Mouse (Mus musculus) Patski (cell line): Measurements from ENCODE around the gene Psmd13. TPM values are rescaled to one million over a fixed set of nuclear protein-coding genes. Genes with fewer than 3 reads are reported as not detected.

ENCODE experiments used
- ATAC-seq: fragments of 100-300 bp; one replicate; pipeline ENCODE4 v1.8.0; 2021
- CTCF ChIA-PET: fragments of 350-600 bp; sonication (Branson Sonifier 250); formaldehyde crosslinking; loops from one replicate; lab custom pipeline; 2022; ENCODE audit warnings: inconsistent platforms; lab: Charles Lee
- POLR2A ChIA-PET: fragments of 350-600 bp; sonication (Branson Sonifier 250); formaldehyde crosslinking; loops from one replicate; lab custom pipeline; 2022; ENCODE audit warnings: antibody characterized with exemption, inconsistent platforms; lab: Charles Lee
- DNase-seq: peaks from one replicate; pipeline ENCODE4 v3.0.0-alpha.2; 2011; ENCODE audit warnings: low read depth, low spot score
- H3K27me3 ChIP-seq: fragments of 371-371 bp; one replicate; pipeline ENCODE4 v1.5.1; 2021
- CTCF ChIP-seq: fragments of 100-300 bp; IDR thresholded peaks from one replicate; pipeline ENCODE4 v1.5.1; 2021
- in situ Hi-C: fragments of 300-500 bp; cut with MboI; formaldehyde crosslinking; loops from 3 replicates; pipeline ENCODE4 v1.11.1; 2018; ENCODE audit warnings: low pct_unique_long_range_greater_than_20kb, mixed read lengths
- polyA plus RNA-seq: library from polyadenylated mRNA; unstranded; gene quantifications from one replicate; pipeline ENCODE4 v1.2.3, GENCODE M21; 2021

The Psmd13 gene
- polyA plus RNA-seq, 1 experiment from 2014 or later, result 148 TPM

DNA sequence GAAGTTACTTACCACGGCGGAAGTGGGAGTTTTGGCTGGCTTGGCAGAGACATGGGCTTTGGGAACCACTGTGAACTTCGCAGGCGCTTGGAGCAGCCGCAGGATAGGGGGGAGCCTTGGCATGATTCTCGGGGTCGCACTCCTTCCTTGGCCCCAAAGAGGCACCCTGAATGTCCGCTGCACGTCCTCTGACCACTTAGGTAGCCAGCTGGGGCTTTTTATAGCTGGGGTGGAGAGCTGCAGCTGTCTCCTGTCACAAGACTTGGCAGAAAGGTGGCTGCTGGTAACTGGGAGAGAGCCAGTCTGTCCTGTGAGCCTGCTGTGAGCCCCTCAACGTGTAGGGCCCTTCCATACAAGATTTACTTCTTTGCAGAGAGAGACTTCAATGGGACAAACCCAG, 18.5 kb downstream of the Psmd13 start, which contains the start of gene Cox8b:
Gene Cox8b (minus strand): TSS at position 227 of the 400 bp plus-strand sequence.
- CTCF ChIA-PET, result no interaction called here
- no peak for DNase-seq

DNA sequence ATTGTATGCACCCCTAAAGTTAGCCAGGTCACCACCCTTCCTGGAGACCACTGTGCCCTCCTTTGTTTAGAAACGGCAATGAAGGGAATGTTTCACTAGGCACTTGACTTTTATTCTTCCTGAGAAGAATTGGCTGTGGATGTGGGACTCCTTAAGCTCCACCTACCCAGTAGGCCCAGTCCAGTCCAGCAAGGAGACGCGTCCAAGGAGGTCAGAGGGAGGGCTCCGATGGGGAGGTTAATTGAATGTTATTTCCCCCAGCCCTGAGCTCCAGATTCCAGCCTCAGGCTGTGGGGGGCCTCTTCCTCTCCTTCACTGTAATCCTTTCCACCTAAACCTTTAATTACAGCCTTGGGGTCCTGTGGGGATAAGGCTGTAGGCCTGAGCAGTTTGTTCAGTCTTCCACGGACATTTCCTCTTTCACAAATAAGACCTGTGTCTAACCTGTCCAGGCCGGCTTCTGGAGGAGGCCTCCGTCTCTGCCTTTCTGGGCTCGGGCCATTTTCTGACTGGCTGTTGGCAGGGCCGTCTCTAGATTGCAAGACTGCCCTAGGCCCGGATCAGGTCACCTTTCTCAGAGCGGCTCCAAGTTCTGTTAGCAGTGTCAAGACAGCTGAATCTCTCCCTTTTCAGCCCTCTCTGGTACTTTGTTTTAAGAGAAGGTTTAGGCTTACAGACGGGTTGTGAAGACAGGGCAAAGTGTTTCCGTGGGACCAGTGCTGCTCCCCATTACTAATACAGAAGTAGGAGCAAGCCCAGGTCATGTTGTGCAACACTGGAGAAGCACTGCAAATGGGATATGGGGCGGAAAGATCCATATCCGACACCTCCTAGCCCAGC, 20.5 kb downstream of the Psmd13 start:
- no peak for TF ChIP-seq CTCF
- no peak for ATAC-seq
- H3K27me3 ChIP-seq, result no peaks in the 10 kb centered on the region
- in situ Hi-C loops, result loop anchor here (5.0 kb wide), 1 partner anchor 60 kb away; no protein-coding TSS in a partner anchor
- DNase-seq, result no peak
- ChIA-PET POLR2A (no interaction called here), CTCF (interaction anchor here (0.7 to 2.1 kb wide), 11 partner anchors 8 to 61 kb away, joined by 3 to 13 read pairs (median 5); partner anchors contain the start of genes Bet1l, Odf3, Pgghg and Psmd13)

More for the DNA sequence above, 18.5 kb downstream of the Psmd13 start, which contains the start of gene Cox8b:
- TF ChIP-seq CTCF, result no peak
- H3K27me3 ChIP-seq, result no peaks in the 10 kb centered on the region
- no peak for ATAC-seq
- in situ Hi-C loops, result loop anchor here (5.0 kb wide), 1 partner anchor 58 kb away; no protein-coding TSS in a partner anchor
- POLR2A ChIA-PET, result no interaction called here

DNA sequence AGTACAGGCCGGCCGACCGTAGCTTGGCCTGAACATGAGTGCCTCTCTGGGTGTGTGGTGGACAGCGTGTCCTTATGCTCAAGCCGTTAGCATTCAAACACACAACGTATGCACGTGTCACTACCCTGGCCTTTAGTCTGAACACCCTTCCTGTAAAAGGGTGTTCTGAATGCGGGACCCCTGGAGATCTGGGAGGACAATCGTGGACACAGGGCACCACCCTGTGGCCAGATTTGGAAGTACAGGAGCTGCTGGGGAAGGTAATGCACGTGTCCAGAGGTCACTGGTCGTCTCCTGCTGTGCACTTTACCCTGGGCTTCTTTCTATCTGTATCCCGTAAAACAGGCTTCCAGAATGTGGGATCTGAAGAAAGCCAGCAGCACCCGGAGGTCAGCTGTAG, 21.4 kb downstream of the Psmd13 start:
- CTCF ChIA-PET, result interaction anchor here (0.7 to 2.1 kb wide), 14 partner anchors 9 to 62 kb away, joined by 3 to 13 read pairs (median 4); partner anchors contain the start of genes Bet1l, Odf3, Pgghg and Psmd13
- POLR2A ChIA-PET, result interaction anchor here (0.6 to 0.7 kb wide), 2 partner anchors 38 to 49 kb away, joined by 3 to 4 read pairs; no protein-coding TSS in a partner anchor
- H3K27me3 ChIP-seq, result no peaks in the 10 kb centered on the region
- no peak for DNase-seq
- ATAC-seq, result peak; percentile 48
- TF ChIP-seq CTCF, result peak; percentile 93
- in situ Hi-C loops, result loop anchor here (5.0 kb wide), 1 partner anchor 61 kb away; no protein-coding TSS in a partner anchor

DNA sequence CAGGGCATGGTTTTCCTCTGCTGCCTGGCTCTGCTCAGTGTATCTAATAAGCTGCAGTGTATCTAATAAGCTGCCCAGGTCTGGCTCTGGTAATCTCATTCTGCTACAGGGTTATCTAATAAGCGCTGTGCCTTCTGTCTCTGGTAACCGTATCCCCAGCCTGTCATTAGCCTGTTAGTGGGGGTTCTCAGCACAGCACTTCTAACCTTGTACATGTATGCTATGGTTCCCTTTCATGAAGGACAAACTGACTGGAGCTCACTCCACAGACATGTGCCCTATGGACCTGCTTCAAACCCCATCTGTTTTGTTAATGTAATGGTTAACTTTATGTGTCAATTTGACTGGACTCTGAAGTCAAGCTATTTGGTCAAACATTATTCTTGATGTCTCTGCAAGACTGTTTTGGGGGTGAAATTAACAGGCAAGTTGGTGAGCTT, 23.9 kb downstream of the Psmd13 start:
- POLR2A ChIA-PET, result interaction anchor here (0.6 kb wide), 1 partner anchor 11 kb away, joined by 3 read pairs; no protein-coding TSS in a partner anchor
- TF ChIP-seq CTCF, result no peak
- CTCF ChIA-PET, result interaction anchor here (0.8 kb wide), 1 partner anchor 69 kb away, joined by 3 read pairs; no protein-coding TSS in a partner anchor
- ATAC-seq (no peak), DNase-seq (no peak)
- in situ Hi-C loops, result no loop called here
- H3K27me3 ChIP-seq, result no peaks in the 10 kb centered on the region

DNA sequence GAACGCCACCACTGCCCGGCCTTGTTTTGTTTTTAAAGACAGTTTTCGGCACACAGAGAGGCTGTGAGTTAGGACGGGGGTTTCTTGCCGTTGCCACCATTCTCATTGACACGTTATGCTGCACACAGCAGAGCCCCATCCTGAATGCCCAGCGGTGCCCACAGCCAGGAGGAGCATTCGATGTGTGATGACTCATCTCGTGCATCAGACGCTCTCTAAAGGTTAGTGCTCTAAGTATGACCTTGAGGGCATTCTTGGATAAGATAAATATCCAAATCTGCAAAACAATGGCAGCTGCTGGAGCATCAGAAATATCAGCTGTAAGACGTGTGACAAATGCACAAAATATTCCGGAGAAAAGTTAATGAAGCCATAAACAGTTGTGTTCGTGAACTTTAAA, 25.4 kb downstream of the Psmd13 start:
- POLR2A ChIA-PET, result no interaction called here
- CTCF ChIA-PET, result interaction anchor here (1.1 to 2.0 kb wide), 4 partner anchors 8 to 62 kb away, joined by 3 to 7 read pairs (median 5); partner anchors contain the start of gene Scgb1c1
- no peaks in the 10 kb centered on the region for H3K27me3 ChIP-seq
- in situ Hi-C loops, result no loop called here
- ATAC-seq (no peak), DNase-seq (no peak)
- no peak for TF ChIP-seq CTCF

DNA sequence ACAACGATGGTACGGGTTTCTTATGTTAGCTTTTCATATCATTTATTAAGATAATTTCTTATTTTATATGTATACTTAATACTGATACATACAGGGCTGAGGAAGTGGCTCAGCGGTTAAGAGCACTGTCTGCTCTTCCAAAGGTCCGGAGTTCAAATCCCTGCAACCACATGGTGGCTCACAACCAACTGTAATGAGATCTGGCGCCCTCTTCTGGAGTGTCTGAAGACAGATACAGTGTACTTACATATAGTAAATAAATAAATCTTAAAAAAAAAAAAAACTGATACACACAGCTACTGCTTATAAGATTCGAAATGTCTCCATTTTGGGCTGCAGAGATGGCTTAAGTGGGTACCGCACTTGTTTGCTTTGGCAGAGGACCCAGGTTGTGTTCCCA, 25.9 kb downstream of the Psmd13 start:
- in situ Hi-C loops, result no loop called here
- ATAC-seq (no peak), DNase-seq (no peak)
- H3K27me3 ChIP-seq, result no peaks in the 10 kb centered on the region
- POLR2A ChIA-PET, result no interaction called here
- CTCF ChIA-PET, result interaction anchor here (1.1 to 2.0 kb wide), 8 partner anchors 9 to 153 kb away, joined by 3 to 8 read pairs (median 5); partner anchors contain the start of genes B4galnt4 and Scgb1c1
- peak; percentile 44 for TF ChIP-seq CTCF

DNA sequence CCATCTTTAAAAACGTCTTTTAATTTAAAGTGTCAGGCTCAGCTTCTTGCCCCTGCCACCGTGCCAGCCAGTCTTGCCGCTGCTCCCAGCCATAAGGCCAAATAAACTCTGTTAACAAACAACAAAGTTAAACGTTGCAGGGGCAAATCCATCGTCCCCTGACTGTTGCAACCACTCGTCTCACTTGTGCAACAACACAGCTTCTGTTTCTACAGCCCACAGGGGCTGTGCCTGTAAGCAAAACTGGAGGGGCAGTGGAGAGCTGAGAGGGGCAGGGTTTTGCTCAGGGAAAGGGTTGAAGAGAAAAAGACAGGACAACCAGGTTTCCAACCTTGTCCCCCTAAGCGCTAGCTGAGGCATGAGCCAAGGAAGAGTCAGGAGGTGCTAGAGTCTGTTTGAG, 26.4 kb downstream of the Psmd13 start:
- in situ Hi-C loops, result no loop called here
- ChIA-PET CTCF (interaction anchor here (0.8 to 2.1 kb wide), 12 partner anchors 9 to 164 kb away, joined by 3 to 10 read pairs (median 4); partner anchors contain the start of genes B4galnt4 and Scgb1c1), POLR2A (no interaction called here)
- TF ChIP-seq CTCF, result no peak
- H3K27me3 ChIP-seq, result no peaks in the 10 kb centered on the region
- DNase-seq, result no peak
- no peak for ATAC-seq

DNA sequence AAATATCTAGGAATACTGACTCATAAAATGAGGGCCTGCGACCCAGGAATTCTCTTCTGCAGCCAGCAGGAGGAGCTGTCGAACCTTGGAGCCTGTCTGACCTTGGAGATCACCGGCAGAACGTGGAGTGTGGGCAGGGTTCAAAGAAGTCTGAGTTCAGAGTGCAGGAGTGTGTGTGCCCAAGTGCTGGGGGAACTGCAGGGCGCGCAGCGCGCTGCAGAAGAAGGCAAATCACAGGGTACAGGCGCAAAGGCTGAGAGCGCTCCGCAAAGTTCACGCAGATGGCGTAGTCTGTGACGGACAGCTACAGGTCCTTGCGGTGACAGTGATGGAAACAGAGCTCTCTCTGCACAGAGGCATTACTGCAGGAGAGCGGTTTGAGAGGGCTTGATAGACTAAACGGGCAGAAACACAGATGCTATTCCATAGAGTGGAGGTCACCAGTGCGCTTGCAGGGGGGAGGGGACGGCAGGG, 26.9 kb downstream of the Psmd13 start:
- ChIA-PET POLR2A (interaction anchor here (1.0 kb wide), 1 partner anchor 46 kb away, joined by 5 read pairs; no protein-coding TSS in a partner anchor), CTCF (interaction anchor here (0.8 to 2.1 kb wide), 13 partner anchors 9 to 164 kb away, joined by 3 to 10 read pairs (median 4); partner anchors contain the start of genes B4galnt4, Odf3 and Scgb1c1)
- in situ Hi-C loops, result no loop called here
- DNase-seq, result no peak
- ATAC-seq, result no peak
- peak; percentile 79 for TF ChIP-seq CTCF
- no peaks in the 10 kb centered on the region for H3K27me3 ChIP-seq

DNA sequence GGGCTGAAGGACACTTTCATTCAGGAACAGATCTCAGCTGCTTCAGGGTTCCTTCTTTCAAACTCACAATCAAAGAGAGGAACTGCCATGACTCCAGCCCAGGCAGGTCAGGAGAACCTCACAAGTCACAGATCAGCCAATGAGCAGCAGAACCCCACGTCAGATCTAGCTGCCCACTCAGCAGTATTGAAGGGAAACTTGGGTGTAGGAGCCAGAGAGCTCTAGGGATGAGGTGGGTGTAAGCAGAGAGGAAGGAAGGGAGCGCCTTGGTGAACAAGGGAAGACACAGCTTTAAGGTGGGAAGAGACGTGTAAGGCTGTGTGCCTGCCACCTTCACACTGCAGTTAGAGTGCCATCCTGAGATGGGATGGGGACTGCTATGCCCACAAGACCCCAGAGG, 30.5 kb downstream of the Psmd13 start:
- ChIA-PET CTCF (interaction anchor here (1.2 to 1.5 kb wide), 4 partner anchors 9 to 137 kb away, joined by 3 to 5 read pairs (median 4); no protein-coding TSS in a partner anchor), POLR2A (no interaction called here)
- DNase-seq (no peak), ATAC-seq (no peak)
- in situ Hi-C loops, result no loop called here
- TF ChIP-seq CTCF, result no peak
- no peaks in the 10 kb centered on the region for H3K27me3 ChIP-seq
